Mouse (Mus musculus) thymus, adult 2 months (tissue): ENCODE measurements around the gene Nrcam. TPM values are rescaled to one million over a fixed set of nuclear protein-coding genes. Genes with fewer than 3 reads are reported as not detected.

Source experiments
- DNase-seq: peaks from one replicate; pipeline ENCODE4 v3.0.0; 2021
- H3K27ac ChIP-seq: fragments of 200-500 bp; 2 replicates; pipeline ENCODE4 v1.5.1; 2012; ENCODE audit warnings: low read length, control low read depth; ENCODE audit not compliant: control insufficient read depth, insufficient read depth
- H3K27me3 ChIP-seq: fragments of 200-500 bp; 2 replicates; pipeline ENCODE4 v1.6.1; 2012; ENCODE audit warnings: mild to moderate bottlenecking, low read length, moderate library complexity, mixed read lengths; ENCODE audit not compliant: control insufficient read depth, insufficient read depth
- H3K36me3 ChIP-seq: fragments of 200-500 bp; 2 replicates; pipeline ENCODE4 v1.6.1; 2012; ENCODE audit warnings: mild to moderate bottlenecking, low read length, moderate library complexity; ENCODE audit not compliant: control insufficient read depth, insufficient read depth
- H3K4me1 ChIP-seq: fragments of 200-500 bp; replicated peaks from 2 replicates; pipeline ENCODE4 v1.6.1; 2012; ENCODE audit warnings: low read length; ENCODE audit not compliant: control insufficient read depth, insufficient read depth
- H3K4me3 ChIP-seq: fragments of 200-500 bp; 2 replicates; pipeline ENCODE4 v1.5.1; 2012; ENCODE audit warnings: mild to moderate bottlenecking, low read length, control low read depth, moderate library complexity; ENCODE audit not compliant: control insufficient read depth, insufficient read depth
- CTCF ChIP-seq: fragments of 200-500 bp; IDR thresholded peaks from 2 replicates; pipeline ENCODE4 v1.5.1; 2012; ENCODE audit warnings: mild to moderate bottlenecking, control low read depth, low read length, moderate library complexity, borderline replicate concordance; ENCODE audit not compliant: control insufficient read depth, poor library complexity, insufficient read depth; ENCODE audit errors: extremely low read depth
- POLR2A ChIP-seq: fragments of 200-500 bp; IDR thresholded peaks from 2 replicates; pipeline ENCODE4 v1.6.1; 2012; ENCODE audit warnings: mild to moderate bottlenecking, low read length, control low read depth, moderate library complexity; ENCODE audit not compliant: control insufficient read depth, poor library complexity, insufficient read depth; ENCODE audit errors: extremely low read depth
- WGBS: fragments of 180-500 bp; shearing (Covaris S2); methylation state at CpG from one replicate; pipeline ENCODE4 v1.1.7; 2018; 5-methylcytosine and 5-hydroxymethylcytosine counted together
- polyA plus RNA-seq: library from polyadenylated mRNA; depleted of rRNA; stranded (reverse); fragments of >200 nt; gene quantifications from 2 replicates; pipeline ENCODE4 v1.2.3, GENCODE M21; 2012

Nrcam gene
- polyA plus RNA-seq, 1 experiment: 0.97 TPM

GRCm38 (mm10) chr12:44355116-44355515 lies 26.4 kb downstream of the Nrcam start:
- H3K4me3 ChIP-seq: no peak overlapping the region
- no peaks in the 10 kb centered on the region for H3K36me3 ChIP-seq
- no peaks in the 10 kb centered on the region for H3K4me1 ChIP-seq
- DNase-seq: no peak
- 91% methylated on average over 4 of the region's 4 CpGs for WGBS
- H3K27me3 ChIP-seq: no peaks in the 10 kb centered on the region
- TF ChIP-seq POLR2A: no peak
- no peak for TF ChIP-seq CTCF
- H3K27ac ChIP-seq: no peak overlapping the region

- no peaks in the 10 kb centered on the region for H3K4me1 ChIP-seq
- H3K36me3 ChIP-seq: no peaks in the 10 kb centered on the region
- 78% methylated on average over 3 of the region's 3 CpGs for WGBS
- TF ChIP-seq CTCF: no peak
- no peak for TF ChIP-seq POLR2A
- no peak overlapping the region for H3K27ac ChIP-seq
- H3K4me3 ChIP-seq: no peak overlapping the region
- no peak for DNase-seq
- no peaks in the 10 kb centered on the region for H3K27me3 ChIP-seq
Observed at GRCm38 (mm10) chr12:44357460-44357859, 28.8 kb downstream of the Nrcam start.

- 96% methylated on average over 1 of the region's 1 CpGs for WGBS
- Histone ChIP-seq H3K4me1 (no peaks in the 10 kb centered on the region), H3K36me3 (no peaks in the 10 kb centered on the region), H3K27ac (no peak overlapping the region), H3K4me3 (no peak overlapping the region), H3K27me3 (no peaks in the 10 kb centered on the region)
- DNase-seq: no peak
- TF ChIP-seq CTCF (no peak), POLR2A (no peak)
Observed at GRCm38 (mm10) chr12:44357881-44358280, 29.2 kb downstream of the Nrcam start.

- no peak for DNase-seq
- Histone ChIP-seq H3K36me3 (no peaks in the 10 kb centered on the region), H3K4me3 (no peak overlapping the region), H3K27ac (no peak overlapping the region), H3K27me3 (no peaks in the 10 kb centered on the region), H3K4me1 (no peaks in the 10 kb centered on the region)
- 26% methylated on average over 3 of the region's 3 CpGs for WGBS
- no peak for TF ChIP-seq CTCF
- TF ChIP-seq POLR2A: no peak
Observed at GRCm38 (mm10) chr12:44371076-44371710, 42.5 kb downstream of the Nrcam start.

GRCm38 (mm10) chr12:44375956-44376355 lies 47.3 kb downstream of the Nrcam start:
- Histone ChIP-seq H3K4me1 (no peaks in the 10 kb centered on the region), H3K27ac (no peak overlapping the region), H3K4me3 (no peak overlapping the region), H3K36me3 (no peaks in the 10 kb centered on the region), H3K27me3 (no peaks in the 10 kb centered on the region)
- WGBS: 90% methylated on average over 6 of the region's 6 CpGs
- TF ChIP-seq CTCF: no peak
- no peak for TF ChIP-seq POLR2A
- no peak for DNase-seq

- whole genome bisulfite sequencing: 86% methylated on average over 8 of the region's 8 CpGs
- no peak overlapping the region for H3K4me3 ChIP-seq
- DNase-seq: no peak
- no peak overlapping the region for H3K27ac ChIP-seq
- no peaks in the 10 kb centered on the region for H3K36me3 ChIP-seq
- no peaks in the 10 kb centered on the region for H3K27me3 ChIP-seq
- TF ChIP-seq POLR2A: no peak
- TF ChIP-seq CTCF: no peak
- no peaks in the 10 kb centered on the region for H3K4me1 ChIP-seq
Observed at GRCm38 (mm10) chr12:44378431-44379161, 49.9 kb downstream of the Nrcam start.
